Mouse (Mus musculus) B cell, adult 62 days (primary cell): ENCODE measurements around the gene Agmo. TPM values are rescaled to one million over a fixed set of nuclear protein-coding genes. Genes with fewer than 3 reads are reported as not detected.

ENCODE experiments used
- total RNA-seq: library from RNA; stranded (reverse); gene quantifications from 4 replicates; pipeline ENCODE4 v1.2.4, GENCODE M21; 2023

Gene Agmo
- total RNA-seq = not detected in 4 replicates

DNA sequence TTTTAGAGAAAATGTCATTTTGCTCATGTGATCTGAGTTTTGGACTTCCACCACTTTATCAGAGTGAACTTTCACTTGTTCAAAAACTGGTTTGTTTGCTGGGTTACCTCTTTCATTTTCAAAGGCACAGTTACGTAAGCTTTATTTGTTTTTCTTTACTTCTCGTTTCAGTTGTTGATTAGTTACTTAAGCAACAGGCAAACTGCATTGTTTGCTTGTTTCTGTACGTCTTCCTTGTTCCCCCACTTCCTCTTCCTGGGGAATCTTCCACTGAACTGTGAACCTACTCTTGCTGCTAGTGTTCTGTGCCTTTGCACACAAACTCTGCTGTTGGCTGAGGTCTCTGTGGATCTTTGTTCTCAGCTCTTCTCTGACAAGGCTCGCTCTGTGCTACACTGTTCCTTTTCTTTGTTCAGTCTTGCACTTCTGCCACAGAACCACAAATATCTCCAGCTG, at the start of gene Agmo:
Gene Agmo (plus strand): TSS at position 76 of the 456 bp plus-strand sequence.

Other genes with a start within 250 kb of the Agmo start
- gene Meox2, start 133.1 kb upstream of the Agmo start, total RNA-seq = not detected in 4 replicates